Mouse (Mus musculus): ENCODE results near the gene P2ry12.
A peak's percentile ranks its signal among the peaks of the same experiment; 100 is the strongest.

The P2ry12 gene

DNA sequence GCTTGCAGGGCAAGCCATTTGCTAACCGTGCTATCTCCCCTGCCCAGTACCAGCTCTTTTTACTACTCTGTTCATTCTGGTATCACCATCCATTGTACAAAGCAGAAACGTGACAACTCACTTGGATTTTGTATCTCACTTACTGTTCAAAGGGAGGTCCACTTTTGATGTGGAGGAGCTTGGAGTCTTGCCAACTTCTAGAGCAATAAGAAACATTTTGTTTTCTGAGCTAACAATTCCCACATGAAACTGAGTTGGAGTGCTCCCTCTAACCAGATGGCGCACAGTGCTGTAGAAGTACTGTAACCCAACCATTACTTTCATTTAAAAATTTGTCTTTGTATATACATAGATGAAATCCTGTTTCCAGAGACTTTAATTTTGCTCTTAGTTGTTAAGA, 31.8 kb downstream of the P2ry12 start:
- DNase-seq, result no peak

DNA sequence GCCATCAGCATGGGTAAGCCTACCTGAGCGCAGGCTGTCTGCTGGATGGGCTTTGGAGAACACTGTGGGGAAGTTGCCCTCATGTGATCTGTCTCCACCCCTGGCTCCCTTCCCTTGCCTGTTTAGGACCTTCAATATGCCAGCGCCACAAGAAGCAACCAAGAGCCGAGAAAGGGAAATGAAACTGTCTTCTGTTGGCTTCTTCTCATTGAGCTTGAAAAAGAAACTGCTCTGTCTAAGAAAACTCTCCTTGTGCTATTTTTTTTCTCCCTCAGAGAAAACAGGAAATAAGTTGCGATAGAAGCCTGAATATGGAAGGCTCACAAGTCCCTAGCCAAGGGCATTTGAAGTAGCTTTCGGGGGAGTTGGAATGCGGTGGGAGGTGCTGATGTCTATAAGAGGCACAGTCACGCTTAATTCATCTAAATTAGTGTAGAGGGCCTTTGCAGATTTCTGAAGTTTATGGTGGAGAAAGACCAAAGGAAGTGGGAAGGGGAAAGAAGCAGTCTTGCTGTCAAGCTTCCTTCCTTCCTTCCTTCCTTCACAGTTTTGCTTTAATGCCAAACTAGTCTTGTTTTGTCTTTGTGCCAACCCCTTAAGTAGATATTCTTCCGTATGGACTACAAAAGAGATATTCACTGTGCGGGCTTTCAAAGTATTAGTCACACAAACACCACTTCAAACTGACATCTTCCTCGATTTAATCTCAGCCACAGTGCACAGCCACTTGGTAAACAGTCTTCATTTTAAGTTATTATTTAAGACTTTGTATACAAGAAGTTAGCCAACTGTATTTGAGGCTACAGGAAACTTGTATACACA, 33.7 kb downstream of the P2ry12 start:
- DNase-seq, result no peak

DNA sequence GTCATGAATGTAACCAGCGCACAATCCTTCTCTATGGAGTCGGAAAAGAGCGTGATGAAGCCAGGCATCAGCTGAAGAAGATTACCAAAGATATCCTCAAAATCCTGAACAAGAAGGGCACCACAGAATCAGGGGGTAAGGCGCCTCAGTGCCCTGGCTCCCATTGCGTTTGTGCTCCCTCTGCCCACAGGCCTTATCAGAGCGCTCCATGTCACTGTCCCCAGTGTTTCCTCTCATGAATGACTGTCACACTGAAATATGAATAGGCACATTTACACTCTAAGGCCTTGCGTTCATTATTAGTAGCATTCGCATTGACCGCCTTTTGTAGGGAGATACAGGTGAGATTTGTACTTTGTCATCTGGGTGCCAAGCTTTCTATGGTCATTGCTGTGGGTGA, 35.0 kb downstream of the P2ry12 start:
- no peak for DNase-seq

DNA sequence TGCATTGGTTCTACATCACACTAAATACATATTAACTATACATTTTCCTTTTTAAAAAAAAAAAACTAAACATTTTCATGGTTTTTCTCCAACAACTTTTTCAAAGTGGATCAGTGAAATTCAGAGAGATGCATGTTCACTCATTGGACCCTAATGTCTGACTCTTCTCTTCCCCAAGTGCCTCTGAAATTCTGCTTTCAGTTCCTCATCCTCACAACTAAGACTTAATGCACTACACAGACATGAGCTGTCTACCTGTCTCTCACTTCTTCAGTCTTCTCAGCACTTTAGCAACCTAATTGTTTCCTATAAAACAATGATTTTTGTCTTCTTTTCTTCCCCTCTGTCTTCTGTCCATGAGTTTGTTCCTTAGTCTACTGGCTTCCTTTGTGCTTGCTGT, 37.3 kb downstream of the P2ry12 start:
- no peak for DNase-seq

DNA sequence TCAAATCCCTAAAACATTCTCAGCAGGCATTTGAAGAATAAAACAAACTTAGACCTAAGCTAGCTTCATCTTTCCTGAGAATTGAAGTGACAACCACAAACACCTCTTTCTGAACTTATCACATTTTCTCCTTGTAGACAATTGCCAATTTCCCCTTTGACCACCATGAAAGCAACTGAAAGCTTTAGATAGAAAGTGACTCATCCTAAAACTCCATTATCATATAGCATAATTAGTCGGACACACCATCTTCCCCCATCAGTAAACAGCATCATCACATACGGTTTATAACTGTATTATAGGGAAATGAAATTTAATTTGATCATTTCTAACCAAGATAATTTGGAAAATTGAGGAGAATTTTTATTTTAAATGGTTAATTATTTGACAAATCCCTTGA, 40.4 kb downstream of the P2ry12 start:
- DNase-seq, result no peak

DNA sequence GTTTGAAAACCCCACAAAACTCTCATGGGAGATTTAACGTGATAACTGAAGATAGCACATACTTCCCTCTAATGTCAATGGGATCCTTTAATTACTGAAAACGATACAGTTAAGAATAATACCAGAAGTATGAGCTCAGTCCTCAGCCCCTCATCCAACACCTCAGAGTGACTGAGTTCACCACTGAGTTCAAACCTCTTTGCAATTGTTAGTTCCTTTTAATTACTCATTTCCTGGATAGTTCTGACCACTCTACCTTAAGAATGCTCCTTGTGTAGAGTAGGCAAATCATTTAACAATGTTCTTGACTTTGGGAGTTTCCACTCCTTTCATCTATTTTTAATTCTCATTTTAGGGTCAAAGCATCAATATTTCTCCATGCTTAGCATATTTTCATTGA, 43.3 kb downstream of the P2ry12 start:
- DNase-seq, result no peak

DNA sequence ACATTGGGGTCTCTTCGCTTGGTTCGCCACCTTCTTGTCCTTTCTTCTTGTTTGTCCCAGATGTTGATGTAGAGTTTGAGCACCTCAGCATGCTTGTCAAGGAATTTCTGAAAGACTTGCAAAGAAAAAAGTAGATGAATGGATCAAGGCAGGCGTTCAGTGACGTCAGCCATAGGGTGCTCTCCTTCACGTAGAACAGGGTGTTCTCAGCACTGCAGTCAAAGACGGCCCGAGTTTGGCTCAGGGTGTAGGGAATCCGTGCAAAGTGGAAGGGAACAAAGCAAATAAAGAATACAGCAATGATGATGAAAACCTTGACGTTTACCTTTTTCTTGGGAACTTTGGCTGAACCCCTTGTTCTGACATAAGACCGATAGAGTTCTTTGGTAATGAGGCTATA, 45.5 kb downstream of the P2ry12 start:
- DNase-seq, result no peak

DNA sequence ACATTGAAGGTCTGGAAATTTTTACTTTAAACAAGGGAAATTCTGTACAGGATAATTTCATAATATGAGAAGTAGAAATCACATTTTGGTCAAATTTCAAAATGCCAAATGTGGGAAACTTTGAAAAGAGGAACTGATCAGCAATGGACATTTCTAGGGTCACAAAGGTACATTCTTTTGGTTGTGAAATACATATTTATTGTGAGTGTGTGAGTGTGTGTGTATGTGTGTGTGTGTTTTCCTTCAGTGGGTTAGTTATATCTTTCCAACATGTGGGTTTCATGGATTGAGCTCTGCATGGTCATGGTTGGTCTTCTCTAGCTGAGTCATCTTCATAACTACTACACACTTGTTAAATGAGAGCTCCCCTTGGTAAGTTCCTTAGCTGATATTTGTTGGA, 50.3 kb downstream of the P2ry12 start:
- DNase-seq, result no peak

DNA sequence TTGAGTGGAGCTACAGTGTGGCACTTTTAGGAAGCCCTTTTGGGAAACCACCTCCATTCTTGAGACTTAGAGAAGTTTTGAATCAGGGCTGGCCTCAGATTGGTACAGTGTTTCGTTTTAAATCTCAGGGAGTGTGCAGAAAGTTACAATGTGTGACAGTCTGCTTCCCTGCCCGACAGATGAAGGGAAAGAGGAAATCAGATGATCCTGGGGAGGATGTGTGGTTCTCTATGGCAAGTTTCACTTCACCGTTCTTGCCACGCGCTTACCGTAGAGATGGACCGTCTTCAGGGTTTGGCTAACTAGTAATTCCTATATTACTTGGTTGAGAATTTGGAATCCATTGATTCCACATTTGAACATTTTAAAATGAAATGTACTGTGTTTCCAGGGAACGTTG, 50.9 kb downstream of the P2ry12 start:
- no peak for DNase-seq

DNA sequence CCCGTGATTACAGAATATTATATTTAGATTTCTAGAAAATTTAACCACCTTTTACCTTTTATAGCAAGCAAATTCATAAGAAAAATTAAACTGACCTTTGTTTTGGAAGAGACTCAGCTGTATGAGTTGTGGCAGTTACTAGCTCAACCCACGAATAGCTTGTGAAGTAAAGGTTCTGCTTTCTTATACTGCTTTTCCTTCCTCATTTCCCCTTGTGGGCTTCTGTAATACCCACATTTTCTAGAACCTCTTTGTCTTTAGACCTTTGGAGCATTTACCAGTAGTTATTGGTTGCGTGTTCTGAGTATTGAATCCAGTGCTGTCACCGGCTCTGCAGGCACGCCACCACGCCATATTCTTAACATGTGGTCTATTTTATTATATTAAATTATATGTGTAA, 51.9 kb downstream of the P2ry12 start, which contains the start of gene P2ry13:
P2ry13 (minus strand) TSS at position 156 of the 400 bp plus-strand sequence.
- DNase-seq, result no peak

DNA sequence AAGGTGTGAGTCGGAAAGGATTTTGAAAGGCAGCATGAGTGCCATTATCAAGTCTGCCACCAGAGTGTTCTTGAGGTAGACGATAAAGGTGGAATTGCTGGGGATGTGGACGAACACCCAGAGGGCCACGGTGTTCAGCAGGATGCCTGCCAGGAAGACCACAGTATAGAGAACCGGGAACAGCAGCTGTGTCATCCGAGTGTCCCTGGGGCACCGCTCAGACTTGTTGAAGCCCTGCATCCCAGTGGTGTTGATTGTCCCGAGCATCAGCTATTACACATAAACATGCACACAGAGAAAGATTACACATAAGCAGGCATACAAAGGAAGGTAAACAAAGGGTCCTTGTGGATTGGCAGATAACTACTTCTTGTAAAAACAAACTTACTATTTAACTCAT, 52.6 kb downstream of the P2ry12 start:
- DNase-seq, result no peak

DNA sequence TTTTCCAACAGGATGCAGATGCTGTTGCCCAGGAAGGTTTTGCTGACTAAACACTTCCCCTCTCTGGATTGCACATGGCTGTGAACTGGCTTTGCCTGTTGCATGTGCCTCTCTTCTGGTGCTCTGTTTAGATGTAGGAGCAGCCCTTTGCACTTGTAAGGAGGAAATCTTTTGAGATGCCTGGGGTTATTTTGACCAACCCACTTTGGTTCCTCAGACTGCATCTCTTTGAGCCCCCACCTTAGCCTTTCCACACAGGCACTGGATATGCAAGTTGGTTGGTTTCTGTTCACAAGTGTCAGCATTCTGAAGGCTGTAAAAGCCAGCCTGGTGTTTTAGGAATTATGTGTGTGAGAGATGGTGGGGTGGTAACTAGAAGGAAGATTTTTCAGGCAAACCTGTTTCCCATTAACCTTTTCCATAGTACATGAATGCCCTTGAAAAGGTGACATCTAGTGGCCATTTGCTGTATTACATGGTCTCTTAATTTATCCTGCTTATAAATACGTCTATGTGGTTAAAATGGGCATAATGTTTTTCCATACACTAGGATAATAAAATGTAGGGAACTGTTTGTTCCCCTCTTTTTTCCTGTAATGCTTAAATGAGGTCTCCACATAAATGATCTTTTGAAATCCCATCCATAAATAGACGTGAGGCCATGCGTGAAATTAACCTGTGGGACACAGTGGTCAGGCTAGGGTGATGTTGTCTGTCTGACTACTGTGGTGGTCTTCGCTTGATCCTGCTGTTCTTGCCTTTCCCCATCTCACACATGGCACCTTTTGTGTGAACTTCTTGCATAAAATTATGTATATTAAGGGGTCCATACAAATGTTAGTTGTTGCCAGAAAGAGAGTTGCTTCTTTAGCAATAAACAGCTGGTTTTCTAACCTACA, 53.8 kb downstream of the P2ry12 start:
- DNase-seq, result peak; percentile 45 to 48

DNA sequence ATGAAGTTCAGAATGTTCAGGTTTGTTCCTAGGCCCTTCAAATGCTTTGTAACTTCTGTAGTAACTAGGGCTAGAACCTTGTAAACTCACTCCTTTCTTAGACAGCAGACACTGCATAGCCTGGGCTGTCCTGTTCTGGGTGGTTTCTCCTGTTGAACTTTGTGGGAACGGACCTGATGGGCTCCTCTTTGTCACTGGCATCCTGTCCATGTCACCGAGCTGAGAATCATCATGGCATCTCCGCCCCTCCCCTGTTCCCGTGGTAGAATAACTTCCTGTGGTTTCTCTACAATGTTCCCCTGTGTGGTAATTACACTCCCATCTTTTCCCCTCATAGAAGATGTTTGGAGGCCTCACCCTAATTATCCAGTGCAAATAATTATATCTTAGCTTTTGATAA, 56.7 kb downstream of the P2ry12 start:
- no peak for DNase-seq

DNA sequence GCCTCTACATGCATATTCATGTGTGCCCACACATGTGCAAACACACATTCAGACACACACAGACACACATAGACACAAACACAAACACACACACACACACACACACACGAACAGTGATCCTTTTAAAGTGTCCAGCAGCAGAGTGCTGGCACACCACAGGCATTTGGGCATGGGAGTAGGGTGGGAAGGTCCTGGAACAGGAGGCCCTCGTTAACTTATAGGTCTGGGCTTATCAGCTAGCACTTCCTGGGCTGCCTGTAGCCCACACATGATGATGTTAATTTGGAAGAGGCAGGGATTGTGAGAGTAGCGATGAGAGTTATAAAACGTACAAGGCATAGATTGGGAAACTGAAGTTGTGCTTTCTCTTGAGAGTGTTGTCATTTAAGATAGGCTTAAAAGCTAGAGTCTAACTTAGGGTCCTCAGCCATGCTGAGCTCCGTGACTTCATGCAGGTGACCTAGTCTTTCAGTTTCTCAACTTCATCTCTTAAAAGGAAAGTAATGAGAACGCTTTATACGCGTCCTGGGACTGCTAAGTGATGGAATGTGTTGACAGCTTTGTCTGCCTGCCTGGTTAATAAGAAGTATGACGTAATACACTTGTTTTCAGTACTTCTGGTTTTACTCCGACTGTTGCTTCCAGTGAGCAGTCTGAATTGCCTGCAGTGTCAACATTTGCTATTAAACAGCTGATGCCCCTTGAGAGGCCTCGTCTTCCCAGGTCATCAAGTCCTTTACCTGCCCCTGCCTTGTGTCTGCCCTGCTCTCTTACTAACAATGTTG, 57.8 kb downstream of the P2ry12 start:
- DNase-seq, result no peak

DNA sequence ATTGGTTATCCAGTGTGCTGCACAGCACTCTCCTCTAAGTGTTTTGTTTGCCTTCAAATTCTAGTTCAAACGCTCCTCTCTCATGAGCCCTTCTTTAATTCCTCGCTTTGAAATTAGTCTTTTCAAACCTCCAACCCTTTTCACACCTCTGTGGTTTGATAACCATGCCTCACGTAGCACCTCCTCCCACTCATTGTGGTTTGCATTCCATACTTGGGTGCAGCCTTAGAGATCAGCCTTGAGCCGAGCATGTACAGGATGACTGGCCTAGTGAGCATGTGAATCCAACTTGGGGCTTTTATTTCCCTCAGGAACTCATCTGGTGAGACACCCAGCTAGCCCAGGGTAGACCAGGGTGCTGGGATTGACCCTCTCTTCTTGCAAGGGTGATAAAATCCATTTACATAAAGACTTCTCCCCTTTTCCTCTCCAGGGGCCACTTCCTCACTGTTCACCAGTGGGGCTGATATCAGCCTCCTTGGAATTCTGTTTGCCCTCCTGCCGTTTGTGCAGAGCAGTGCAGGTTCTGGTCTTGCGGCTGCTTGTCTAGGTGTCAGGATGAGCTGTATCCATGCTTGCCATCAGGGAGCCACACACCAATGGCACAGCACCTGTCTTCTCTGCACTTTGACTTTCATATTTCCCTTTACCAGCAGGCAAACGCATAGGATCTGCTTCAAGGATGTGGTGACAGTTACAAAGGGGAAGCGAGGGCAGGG, 58.7 kb downstream of the P2ry12 start:
- DNase-seq, result no peak

DNA sequence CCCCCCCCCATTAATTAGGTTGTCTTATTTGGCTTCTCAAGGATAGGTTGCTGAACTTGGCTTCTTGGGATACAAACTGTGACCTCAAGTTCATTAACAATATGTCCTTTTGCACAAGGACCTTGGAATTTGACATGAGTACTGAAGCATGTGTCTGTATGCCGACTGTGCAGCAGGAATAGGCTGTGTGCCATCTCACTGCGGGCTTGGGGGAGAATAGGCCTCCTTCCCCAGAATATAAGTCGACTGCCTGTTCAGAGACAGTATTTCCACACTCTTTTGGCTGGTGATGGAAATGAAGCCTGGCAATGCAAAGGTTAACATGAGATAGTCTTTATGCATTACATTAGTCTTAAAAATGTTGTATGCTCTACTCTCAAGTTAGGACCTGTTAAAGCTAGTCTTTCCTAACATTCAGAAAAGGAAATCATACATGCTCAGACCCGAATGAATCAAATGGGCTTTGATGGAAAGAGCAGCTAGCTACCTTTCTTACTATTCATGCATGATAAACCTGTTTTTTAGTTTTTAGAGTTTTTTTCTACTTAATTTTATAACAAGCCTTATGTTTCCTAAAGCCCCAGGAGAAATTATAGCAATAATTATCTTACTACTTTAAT, 65.2 kb downstream of the P2ry12 start:
- DNase-seq, result peak in 1 of 2 experiments; percentile 58

DNA sequence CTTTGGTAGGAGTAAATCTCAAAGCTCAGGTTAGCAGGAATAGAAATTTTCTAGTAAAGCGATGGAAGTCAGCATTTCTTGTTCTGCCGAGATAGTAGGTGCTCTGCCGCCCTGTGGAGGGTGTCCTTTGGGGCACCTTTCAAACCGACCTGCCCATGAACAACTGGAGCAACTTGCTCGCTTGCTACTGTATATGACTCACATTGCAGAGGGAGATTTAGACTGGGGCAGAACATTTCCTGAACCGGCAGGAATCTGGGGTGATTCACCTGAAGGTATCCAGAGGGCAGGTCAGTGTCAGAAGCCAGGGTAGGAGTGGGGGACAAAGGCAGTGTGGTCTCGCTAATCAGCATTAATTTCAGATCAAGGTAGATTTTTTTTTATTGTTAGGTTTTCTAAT, 67.7 kb downstream of the P2ry12 start, which contains the start of gene Gpr87:
Gpr87 (minus strand) TSS at position 167 of the 400 bp plus-strand sequence.
- no peak for DNase-seq

DNA sequence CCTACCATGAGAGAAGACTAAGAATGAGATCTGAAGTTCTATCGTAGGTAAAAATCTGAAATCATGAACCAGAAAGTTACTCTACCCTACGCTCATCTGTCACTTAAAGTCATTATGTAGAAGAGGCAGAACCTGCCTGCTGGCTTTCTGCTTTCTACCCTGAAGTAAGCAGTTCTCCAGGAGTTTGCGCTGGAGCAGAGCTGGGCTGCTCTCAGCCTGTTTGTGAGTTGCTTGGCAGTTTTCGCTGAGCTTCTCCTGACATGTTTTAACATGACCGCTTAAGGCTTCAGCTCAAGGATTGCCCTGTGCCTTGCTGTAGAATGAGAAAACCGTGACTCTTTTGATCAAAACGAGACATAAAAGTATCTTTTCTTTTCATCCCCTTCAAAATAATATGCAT, 68.6 kb downstream of the P2ry12 start:
- DNase-seq, result no peak

DNA sequence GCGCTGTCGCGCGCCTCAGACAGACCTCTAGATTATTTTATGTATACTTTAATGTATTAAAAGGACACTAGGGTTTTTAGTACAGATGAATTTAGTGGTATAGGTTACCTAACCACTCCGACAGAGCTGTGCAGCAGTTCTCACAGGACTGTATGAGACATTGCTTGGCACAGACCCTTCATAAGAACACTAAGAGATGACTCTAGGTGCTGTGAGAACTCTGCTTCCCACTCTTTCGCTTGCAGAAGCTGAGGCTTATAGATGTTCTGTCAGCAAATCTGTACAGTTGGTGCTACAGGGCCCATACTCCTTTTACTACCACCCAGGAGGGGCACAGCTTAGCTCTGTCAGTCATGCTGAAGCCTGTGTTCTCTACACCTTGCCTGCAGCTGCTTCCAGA, 71.0 kb downstream of the P2ry12 start:
- no peak for DNase-seq

DNA sequence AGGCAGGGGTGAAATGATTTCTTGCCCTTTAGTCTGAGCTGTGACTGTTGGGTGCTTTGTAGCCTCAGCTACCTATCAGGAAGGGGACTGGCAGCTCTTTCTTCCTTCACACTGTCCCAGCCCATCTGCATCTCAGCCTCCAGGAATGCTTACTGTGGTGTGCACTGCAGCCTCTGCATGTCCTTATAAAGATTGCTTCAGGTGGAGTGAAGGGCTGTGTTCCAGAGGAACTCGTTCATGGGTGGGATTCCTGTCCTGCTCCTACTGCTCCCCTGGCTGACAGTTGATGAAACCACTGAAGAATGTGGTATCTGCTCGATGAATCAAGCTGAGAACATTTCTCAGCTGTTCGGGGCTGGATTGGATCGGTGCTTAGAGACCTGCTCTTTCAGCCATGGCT, 75.3 kb downstream of the P2ry12 start:
- no peak for DNase-seq

DNA sequence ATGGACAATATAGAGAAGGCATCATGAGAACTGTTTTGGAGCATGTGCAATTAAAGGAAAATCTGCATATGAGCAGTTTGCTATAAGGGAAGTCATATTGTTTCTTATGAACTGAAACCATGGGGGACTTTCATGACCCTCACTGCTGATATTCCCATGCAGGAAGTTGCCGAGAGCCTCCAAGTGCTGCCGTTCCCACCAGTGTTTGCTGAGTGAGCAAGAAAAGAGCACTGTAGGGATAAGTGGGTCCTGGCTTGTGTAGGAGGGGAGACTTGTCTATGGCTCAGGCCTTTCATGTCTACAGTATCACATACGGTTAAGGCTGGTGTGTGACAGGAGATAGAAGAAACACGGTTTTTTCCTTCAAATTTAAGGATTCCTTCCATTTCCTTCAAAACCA, 77.0 kb downstream of the P2ry12 start:
- DNase-seq, result no peak

DNA sequence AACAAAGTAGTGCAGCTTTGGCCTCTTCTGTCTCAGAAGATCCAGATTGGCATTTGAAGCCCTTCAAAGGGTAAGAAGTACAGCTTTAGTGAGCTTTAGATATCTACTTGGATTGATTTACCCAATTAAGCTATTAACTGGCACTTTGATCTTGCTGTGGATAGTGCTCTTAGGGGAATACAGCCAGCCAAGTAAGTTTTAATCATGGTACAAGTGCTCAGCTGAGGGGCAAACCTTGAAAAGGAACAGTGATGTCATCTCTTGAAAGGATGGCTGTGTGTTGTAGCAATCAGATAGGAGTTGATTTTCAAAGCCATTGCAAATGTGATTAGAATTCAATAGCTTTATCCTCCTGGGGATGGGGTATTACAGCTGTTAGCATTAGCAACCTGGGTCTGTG, 80.5 kb downstream of the P2ry12 start:
- DNase-seq, result no peak

All from cerebellum, postnatal 25 days (tissue).